Mouse (Mus musculus): ENCODE measurements around the gene Map4k2. TPM values are rescaled to one million over a fixed set of nuclear protein-coding genes. Genes with fewer than 3 reads are reported as not detected.

Gene Map4k2
- polyA plus RNA-seq, 1 experiment: 110 TPM

- TF ChIP-seq POLR2A (IDR thresholded peaks at IDR 0.05; ENCODE audit: borderline replicate concordance, extremely low read depth, insufficient read depth, insufficient read length, poor library complexity, severe bottlenecking): no peak
- no peak for TF ChIP-seq CTCF (IDR thresholded peaks at IDR 0.05; ENCODE audit: borderline replicate concordance, extremely low read depth, insufficient read depth, insufficient read length)
- DNase-seq (ENCODE audit: low read depth): peak; percentile 31
These were observed 43.2 kb downstream of the Map4k2 start, which contains the start of gene Pygm for GRCm38 (mm10) chr19:6384128-6384527. Gene Pygm (plus strand): TSS chr19:6384399.

GRCm38 (mm10) chr19:6384954-6385353 is 44.0 kb downstream of the Map4k2 start:
- DNase-seq (ENCODE audit: low read depth): no peak
- TF ChIP-seq CTCF (IDR thresholded peaks at IDR 0.05; ENCODE audit: borderline replicate concordance, extremely low read depth, insufficient read depth, insufficient read length) (no peak), POLR2A (IDR thresholded peaks at IDR 0.05; ENCODE audit: borderline replicate concordance, extremely low read depth, insufficient read depth, insufficient read length, poor library complexity, severe bottlenecking) (no peak)

- no peak for DNase-seq (ENCODE audit: low read depth)
- TF ChIP-seq POLR2A (IDR thresholded peaks at IDR 0.05; ENCODE audit: borderline replicate concordance, extremely low read depth, insufficient read depth, insufficient read length, poor library complexity, severe bottlenecking) (no peak), CTCF (IDR thresholded peaks at IDR 0.05; ENCODE audit: borderline replicate concordance, extremely low read depth, insufficient read depth, insufficient read length) (no peak)
These were observed 44.5 kb downstream of the Map4k2 start for GRCm38 (mm10) chr19:6385419-6385818.

- DNase-seq (ENCODE audit: low read depth): no peak
- TF ChIP-seq POLR2A (IDR thresholded peaks at IDR 0.05; ENCODE audit: borderline replicate concordance, extremely low read depth, insufficient read depth, insufficient read length, poor library complexity, severe bottlenecking): no peak
- no peak for TF ChIP-seq CTCF (IDR thresholded peaks at IDR 0.05; ENCODE audit: borderline replicate concordance, extremely low read depth, insufficient read depth, insufficient read length)
These were observed 44.9 kb downstream of the Map4k2 start for GRCm38 (mm10) chr19:6385821-6386220.

- TF ChIP-seq POLR2A (IDR thresholded peaks at IDR 0.05; ENCODE audit: borderline replicate concordance, extremely low read depth, insufficient read depth, insufficient read length, poor library complexity, severe bottlenecking) (no peak), CTCF (IDR thresholded peaks at IDR 0.05; ENCODE audit: borderline replicate concordance, extremely low read depth, insufficient read depth, insufficient read length) (no peak)
- DNase-seq (ENCODE audit: low read depth): no peak
These were observed 45.3 kb downstream of the Map4k2 start for GRCm38 (mm10) chr19:6386234-6386633.

- no peak for DNase-seq (ENCODE audit: low read depth)
- TF ChIP-seq POLR2A (IDR thresholded peaks at IDR 0.05; ENCODE audit: borderline replicate concordance, extremely low read depth, insufficient read depth, insufficient read length, poor library complexity, severe bottlenecking) (no peak), CTCF (IDR thresholded peaks at IDR 0.05; ENCODE audit: borderline replicate concordance, extremely low read depth, insufficient read depth, insufficient read length) (no peak)
These were observed 47.1 kb downstream of the Map4k2 start for GRCm38 (mm10) chr19:6388006-6388405.

- no peak for DNase-seq (ENCODE audit: low read depth)
- no peak for TF ChIP-seq POLR2A (IDR thresholded peaks at IDR 0.05; ENCODE audit: borderline replicate concordance, extremely low read depth, insufficient read depth, insufficient read length, poor library complexity, severe bottlenecking)
- TF ChIP-seq CTCF (IDR thresholded peaks at IDR 0.05; ENCODE audit: borderline replicate concordance, extremely low read depth, insufficient read depth, insufficient read length): no peak
These were observed 48.9 kb downstream of the Map4k2 start for GRCm38 (mm10) chr19:6389803-6390202.

- DNase-seq (ENCODE audit: low read depth): no peak
- TF ChIP-seq POLR2A (IDR thresholded peaks at IDR 0.05; ENCODE audit: borderline replicate concordance, extremely low read depth, insufficient read depth, insufficient read length, poor library complexity, severe bottlenecking) (no peak), CTCF (IDR thresholded peaks at IDR 0.05; ENCODE audit: borderline replicate concordance, extremely low read depth, insufficient read depth, insufficient read length) (no peak)
These were observed 49.3 kb downstream of the Map4k2 start for GRCm38 (mm10) chr19:6390251-6390650.

- TF ChIP-seq CTCF (IDR thresholded peaks at IDR 0.05; ENCODE audit: borderline replicate concordance, extremely low read depth, insufficient read depth, insufficient read length): peak; percentile 38; the same call in 1 of the 2 replicates
- TF ChIP-seq POLR2A (IDR thresholded peaks at IDR 0.05; ENCODE audit: borderline replicate concordance, extremely low read depth, insufficient read depth, insufficient read length, poor library complexity, severe bottlenecking): no peak
These were observed 51.9 kb downstream of the Map4k2 start for GRCm38 (mm10) chr19:6392743-6393393.

GRCm38 (mm10) chr19:6393637-6394036 is 52.7 kb downstream of the Map4k2 start:
- no peak for DNase-seq (ENCODE audit: low read depth)
- no peak for TF ChIP-seq POLR2A (IDR thresholded peaks at IDR 0.05; ENCODE audit: borderline replicate concordance, extremely low read depth, insufficient read depth, insufficient read length, poor library complexity, severe bottlenecking)
- no peak for TF ChIP-seq CTCF (IDR thresholded peaks at IDR 0.05; ENCODE audit: borderline replicate concordance, extremely low read depth, insufficient read depth, insufficient read length)

More at GRCm38 (mm10) chr19:6392743-6393393, 51.9 kb downstream of the Map4k2 start:
- DNase-seq (ENCODE audit: low read depth): no peak

- TF ChIP-seq CTCF (IDR thresholded peaks at IDR 0.05; ENCODE audit: borderline replicate concordance, extremely low read depth, insufficient read depth, insufficient read length): no peak
- no peak for TF ChIP-seq POLR2A (IDR thresholded peaks at IDR 0.05; ENCODE audit: borderline replicate concordance, extremely low read depth, insufficient read depth, insufficient read length, poor library complexity, severe bottlenecking)
- no peak for DNase-seq (ENCODE audit: low read depth)
These were observed 55.3 kb downstream of the Map4k2 start for GRCm38 (mm10) chr19:6396237-6396636.
